Mouse (Mus musculus) limb, embryonic 14.5 days (tissue): ENCODE measurements around the gene Aldh3b3. TPM values are rescaled to one million over a fixed set of nuclear protein-coding genes. Genes with fewer than 3 reads are reported as not detected.
A peak's percentile ranks its signal among the peaks of the same experiment; 100 is the strongest.

Experiments used
- ATAC-seq: fragments of 200-750 bp; cut with Nextera tagmentation; 2 replicates; pipeline ENCODE4 v1.8.0; 2017; ENCODE audit warnings: low read depth, moderate number of reproducible peaks, moderate TSS enrichment; ENCODE audit not compliant: low FRiP score
- DNase-seq: peaks from one replicate; pipeline ENCODE4 v3.0.0-alpha.2; 2015; ENCODE audit warnings: low spot score
- H3K27ac ChIP-seq: fragments of 300-500 bp; sonication (generic); replicated peaks from 2 replicates; pipeline ENCODE4 v1.5.1; 2014; ENCODE audit warnings: low read depth, mild to moderate bottlenecking, low read length, moderate library complexity, mixed read lengths
- H3K27me3 ChIP-seq: fragments of 300-500 bp; sonication (generic); 2 replicates; pipeline ENCODE4 v1.6.1; 2014; ENCODE audit warnings: low read length, mixed read lengths; ENCODE audit not compliant: control insufficient read depth, insufficient read depth
- H3K36me3 ChIP-seq: fragments of 300-500 bp; sonication (generic); 2 replicates; pipeline ENCODE4 v1.6.1; 2014; ENCODE audit warnings: mild to moderate bottlenecking, low read length, moderate library complexity, mixed read lengths; ENCODE audit not compliant: control insufficient read depth, insufficient read depth
- H3K4me1 ChIP-seq: fragments of 300-500 bp; sonication (generic); 2 replicates; pipeline ENCODE4 v1.6.1; 2014; ENCODE audit warnings: antibody characterized with exemption, low read length, mixed read lengths; ENCODE audit not compliant: control insufficient read depth, insufficient read depth
- H3K4me2 ChIP-seq: fragments of 300-500 bp; sonication (generic); replicated peaks from 2 replicates; pipeline ENCODE4 v1.6.1; 2014; ENCODE audit warnings: low read depth, mild to moderate bottlenecking, low read length, moderate library complexity; ENCODE audit not compliant: severe bottlenecking
- H3K4me3 ChIP-seq: fragments of 300-500 bp; sonication (generic); replicated peaks from 2 replicates; pipeline ENCODE4 v1.5.1; 2014; ENCODE audit warnings: low read length
- H3K9ac ChIP-seq: fragments of 300-500 bp; sonication (generic); 2 replicates; pipeline ENCODE4 v1.6.1; 2014; ENCODE audit warnings: mild to moderate bottlenecking, low read depth, low read length, moderate library complexity; ENCODE audit not compliant: severe bottlenecking
- H3K9me3 ChIP-seq: fragments of 300-500 bp; sonication (generic); 2 replicates; pipeline ENCODE4 v1.6.1; 2016; ENCODE audit warnings: low read length; ENCODE audit not compliant: control insufficient read depth
- POLR2A ChIP-seq: fragments of 200-500 bp; IDR thresholded peaks from 2 replicates; pipeline ENCODE4 v1.8.0; 2012; ENCODE audit warnings: inconsistent platforms, mild to moderate bottlenecking, moderate library complexity, borderline replicate concordance; ENCODE audit not compliant: insufficient read depth, insufficient read length; ENCODE audit errors: extremely low read depth
- WGBS: fragments of 180-500 bp; shearing (Covaris S2); extraction: QIAGEN DNeasy Blood & Tissue Kit; methylation state at CpG from one replicate; pipeline ENCODE4 v1.1.7; 2014; 5-methylcytosine and 5-hydroxymethylcytosine counted together
- polyA plus RNA-seq, 2 experiments: library from polyadenylated mRNA; depleted of rRNA in 1 of 2; stranded (reverse) in 1 of 2; unstranded in 1 of 2; fragments of >200 nt; fragmentation: Nextera tagmentation in 1 of 2; extraction: Ambion mirVana in 1 of 2; gene quantifications; 2 replicates each; pipeline versions ENCODE4 v1.2.1 to v1.2.3; 2012 to 2014

Aldh3b3 gene
- polyA plus RNA-seq, 2 experiments: 0.33 to 0.52 TPM

- no peak for TF ChIP-seq POLR2A
- Histone ChIP-seq H3K4me1 (peaks cover 11% of the 10 kb centered on the region; the same call in 1 of the 2 replicates), H3K4me3 (peak overlapping the region; percentile 47), H3K9ac (peak overlapping the region; percentile 56), H3K36me3 (no peaks in the 10 kb centered on the region), H3K4me2 (peak overlapping the region; percentile 88), H3K9me3 (no peaks in the 10 kb centered on the region), H3K27me3 (no peaks in the 10 kb centered on the region), H3K27ac (no peak overlapping the region)
- ATAC-seq (no peak), DNase-seq (peak; percentile 29)
- 7% methylated on average over 22 of the region's 22 CpGs for WGBS
Observed at GRCm38 (mm10) chr19:3935896-3936850, 22.3 kb upstream of the Aldh3b3 start.

GRCm38 (mm10) chr19:3942315-3942714 is 16.1 kb upstream of the Aldh3b3 start:
- Histone ChIP-seq H3K27me3 (no peaks in the 10 kb centered on the region), H3K4me1 (peaks cover 4% of the 10 kb centered on the region; the same call in 1 of the 2 replicates), H3K9ac (no peak overlapping the region), H3K36me3 (no peaks in the 10 kb centered on the region), H3K4me2 (no peak overlapping the region), H3K9me3 (no peaks in the 10 kb centered on the region), H3K27ac (no peak overlapping the region), H3K4me3 (no peak overlapping the region)
- 85% methylated on average over 7 of the region's 7 CpGs for WGBS
- DNase-seq (no peak), ATAC-seq (no peak)
- no peak for TF ChIP-seq POLR2A

DNA sequence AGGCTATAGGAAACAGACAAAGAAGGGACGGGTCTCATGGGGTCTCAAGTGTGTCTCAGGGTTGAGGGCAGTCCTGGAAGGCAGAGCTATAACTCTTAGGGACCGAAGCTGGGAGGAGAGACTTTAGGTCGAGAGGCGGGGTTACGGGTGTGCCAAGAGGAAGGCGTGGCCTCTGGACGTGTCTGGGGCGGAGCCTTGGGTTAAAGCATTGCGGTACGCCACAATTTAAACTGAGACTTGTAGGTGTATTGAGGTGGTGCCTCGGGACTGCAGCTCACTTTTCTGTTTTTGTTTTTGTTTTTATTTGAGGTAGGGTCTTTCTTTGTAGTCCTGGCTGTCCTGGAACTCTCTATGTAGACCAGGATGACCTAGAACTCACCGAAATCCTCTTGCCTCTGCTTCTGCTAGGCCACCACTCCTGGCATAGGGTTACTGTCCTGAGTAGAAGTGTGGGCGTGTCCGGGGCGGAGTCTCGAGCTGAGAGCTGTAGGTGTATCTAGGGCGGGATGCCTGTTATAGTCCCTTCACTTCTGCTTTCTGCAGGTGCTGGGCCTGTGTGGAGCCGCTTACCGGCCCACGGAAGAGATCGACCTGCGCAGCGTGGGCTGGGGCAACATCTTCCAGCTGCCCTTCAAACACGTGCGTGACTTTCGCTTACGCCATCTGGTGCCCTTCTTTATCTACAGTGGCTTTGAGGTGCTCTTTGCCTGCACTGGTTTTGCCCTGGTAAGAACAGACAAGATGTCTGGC is 15.3 kb upstream of the Aldh3b3 start:
- no peak for ATAC-seq
- H3K4me2 ChIP-seq: 0 out of 2 replicates have a peak overlapping the region, but pooled peaks have one; percentile 8

GRCm38 (mm10) chr19:3945872-3946564 is 12.4 kb upstream of the Aldh3b3 start:
- Histone ChIP-seq H3K4me1 (peaks cover 4% of the 10 kb centered on the region; the same call in 1 of the 2 replicates), H3K4me3 (no peak overlapping the region), H3K9ac (no peak overlapping the region), H3K36me3 (no peaks in the 10 kb centered on the region), H3K9me3 (no peaks in the 10 kb centered on the region), H3K27me3 (no peaks in the 10 kb centered on the region), H3K4me2 (no peak overlapping the region), H3K27ac (no peak overlapping the region)
- WGBS: 32% methylated on average over 10 of the region's 10 CpGs
- no peak for TF ChIP-seq POLR2A
- no peak for ATAC-seq
- DNase-seq: no peak

More for the DNA sequence above, 15.3 kb upstream of the Aldh3b3 start:
- Histone ChIP-seq H3K9ac (no peak overlapping the region), H3K9me3 (no peaks in the 10 kb centered on the region), H3K27me3 (no peaks in the 10 kb centered on the region), H3K4me3 (no peak overlapping the region), H3K36me3 (no peaks in the 10 kb centered on the region), H3K27ac (no peak overlapping the region), H3K4me1 (peaks cover 4% of the 10 kb centered on the region; the same call in 1 of the 2 replicates)
- TF ChIP-seq POLR2A: no peak
- 19% methylated on average over 27 of the region's 27 CpGs for WGBS
- DNase-seq: no peak
